Mouse (Mus musculus) intestine, embryonic 15.5 days (tissue): ENCODE results near the gene Gabbr2. TPM values are rescaled to one million over a fixed set of nuclear protein-coding genes. Genes with fewer than 3 reads are reported as not detected.

Source experiments
- ATAC-seq: fragments of 200-750 bp; cut with Nextera tagmentation; 2 replicates; pipeline ENCODE4 v1.8.0; 2017; ENCODE audit warnings: moderate TSS enrichment, moderate library complexity
- H3K27ac ChIP-seq: fragments of 300-500 bp; sonication (generic); 2 replicates; pipeline ENCODE4 v1.5.1; 2015; ENCODE audit warnings: mild to moderate bottlenecking, inconsistent platforms
- H3K27me3 ChIP-seq: fragments of 300-500 bp; sonication (generic); replicated peaks from 2 replicates; pipeline ENCODE4 v1.6.1; 2015; ENCODE audit warnings: inconsistent platforms
- H3K36me3 ChIP-seq: fragments of 300-500 bp; sonication (generic); 2 replicates; pipeline ENCODE4 v1.6.1; 2015; ENCODE audit warnings: inconsistent platforms
- H3K4me1 ChIP-seq: fragments of 300-500 bp; sonication (generic); replicated peaks from 2 replicates; pipeline ENCODE4 v1.6.1; 2015; ENCODE audit warnings: inconsistent platforms
- H3K4me2 ChIP-seq: fragments of 300-500 bp; sonication (generic); replicated peaks from 2 replicates; pipeline ENCODE4 v1.6.1; 2015; ENCODE audit warnings: mild to moderate bottlenecking, inconsistent platforms
- H3K4me3 ChIP-seq: fragments of 300-500 bp; sonication (generic); replicated peaks from 2 replicates; pipeline ENCODE4 v1.5.1; 2015; ENCODE audit warnings: inconsistent platforms
- H3K9ac ChIP-seq: fragments of 300-500 bp; sonication (generic); 2 replicates; pipeline ENCODE4 v1.6.1; 2015; ENCODE audit warnings: inconsistent platforms
- H3K9me3 ChIP-seq: fragments of 300-500 bp; sonication (generic); 2 replicates; pipeline ENCODE4 v1.6.1; 2016; ENCODE audit warnings: inconsistent platforms
- WGBS: fragments of 180-500 bp; shearing (Covaris S2); methylation state at CpG from one replicate; pipeline ENCODE4 v1.1.7; 2015; 5-methylcytosine and 5-hydroxymethylcytosine counted together
- polyA plus RNA-seq: library from polyadenylated mRNA; unstranded; fragments of >200 nt; fragmentation: Nextera tagmentation; extraction: Ambion mirVana; gene quantifications from 2 replicates; pipeline ENCODE4 v1.2.1, GENCODE M21; 2015

Gabbr2 gene
- polyA plus RNA-seq, 1 experiment from 2014 or later, result 0.15 TPM

DNA sequence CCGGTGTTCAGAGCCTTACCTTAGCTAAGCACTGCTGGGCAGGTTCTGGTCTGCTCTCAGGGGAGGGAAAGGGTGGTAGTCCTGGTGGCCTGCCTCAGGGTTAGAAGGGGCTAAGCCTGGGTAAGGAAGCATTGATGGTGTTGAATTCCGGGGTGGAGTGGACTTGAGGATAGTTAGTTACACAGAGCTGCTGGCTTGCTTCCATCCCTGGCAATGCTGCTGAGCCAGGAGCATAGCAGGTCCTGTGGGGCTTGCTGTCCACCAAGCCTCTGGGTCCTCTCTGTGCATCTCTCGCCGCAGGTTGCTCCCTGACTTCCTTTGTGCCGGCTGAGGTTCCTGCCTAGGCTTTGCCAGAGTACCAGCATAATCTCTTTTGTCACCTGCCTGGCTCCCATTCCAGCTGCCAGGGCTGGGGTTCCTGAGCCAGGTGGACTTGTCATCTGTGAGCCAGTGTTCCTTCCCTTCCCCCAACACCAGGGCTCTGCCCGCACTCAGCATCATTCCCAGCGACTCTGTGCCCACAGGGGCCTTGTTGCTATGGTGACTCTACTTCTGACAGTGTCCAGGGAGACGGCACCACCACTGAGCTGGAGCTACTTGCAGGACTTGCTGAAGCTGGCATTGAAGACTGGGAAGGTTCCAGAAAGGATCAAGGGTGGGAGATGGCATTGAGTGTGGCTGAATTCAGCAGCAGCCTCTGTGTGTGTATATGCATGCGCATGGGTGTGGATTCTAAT, 262.2 kb downstream of the Gabbr2 start:
- Histone ChIP-seq H3K4me3 (no peak overlapping the region), H3K27me3 (peaks cover 2% of the 10 kb centered on the region; the same call in 1 of the 2 replicates), H3K4me2 (no peak overlapping the region), H3K27ac (no peak overlapping the region), H3K36me3 (no peaks in the 10 kb centered on the region), H3K9ac (no peak overlapping the region), H3K9me3 (no peaks in the 10 kb centered on the region), H3K4me1 (no peaks in the 10 kb centered on the region)
- 78% methylated on average over 9 of the region's 9 CpGs for WGBS
- ATAC-seq, result no peak

GRCm38 (mm10) chr4:46728231-46728630, 263.4 kb downstream of the Gabbr2 start:
- WGBS, result 47% methylated on average over 1 of the region's 1 CpGs

GRCm38 (mm10) chr4:46727153-46727552, 264.5 kb downstream of the Gabbr2 start:
- H3K4me1 ChIP-seq, result no peaks in the 10 kb centered on the region
- no peaks in the 10 kb centered on the region for H3K9me3 ChIP-seq
- no peak overlapping the region for H3K4me3 ChIP-seq
- peaks cover 2% of the 10 kb centered on the region; the same call in 1 of the 2 replicates for H3K27me3 ChIP-seq
- no peak overlapping the region for H3K4me2 ChIP-seq
- H3K27ac ChIP-seq, result no peak overlapping the region
- WGBS, result 88% methylated on average over 11 of the region's 11 CpGs
- H3K36me3 ChIP-seq, result no peaks in the 10 kb centered on the region
- ATAC-seq, result no peak
- H3K9ac ChIP-seq, result no peak overlapping the region

More at GRCm38 (mm10) chr4:46728231-46728630, 263.4 kb downstream of the Gabbr2 start:
- Histone ChIP-seq H3K4me3 (no peak overlapping the region), H3K36me3 (no peaks in the 10 kb centered on the region), H3K4me1 (no peaks in the 10 kb centered on the region), H3K4me2 (no peak overlapping the region), H3K27me3 (peaks cover 2% of the 10 kb centered on the region; the same call in 1 of the 2 replicates), H3K27ac (no peak overlapping the region), H3K9ac (no peak overlapping the region), H3K9me3 (no peaks in the 10 kb centered on the region)
- ATAC-seq, result no peak

- H3K9ac ChIP-seq, result no peak overlapping the region
- H3K9me3 ChIP-seq, result no peaks in the 10 kb centered on the region
- H3K4me2 ChIP-seq, result no peak overlapping the region
- H3K27ac ChIP-seq, result no peak overlapping the region
- H3K4me1 ChIP-seq, result no peaks in the 10 kb centered on the region
- H3K27me3 ChIP-seq, result no peaks in the 10 kb centered on the region
- ATAC-seq, result no peak
- no peaks in the 10 kb centered on the region for H3K36me3 ChIP-seq
- WGBS, result 73% methylated on average over 16 of the region's 16 CpGs
- no peak overlapping the region for H3K4me3 ChIP-seq
Observed at GRCm38 (mm10) chr4:46720821-46721557, 270.7 kb downstream of the Gabbr2 start.

DNA sequence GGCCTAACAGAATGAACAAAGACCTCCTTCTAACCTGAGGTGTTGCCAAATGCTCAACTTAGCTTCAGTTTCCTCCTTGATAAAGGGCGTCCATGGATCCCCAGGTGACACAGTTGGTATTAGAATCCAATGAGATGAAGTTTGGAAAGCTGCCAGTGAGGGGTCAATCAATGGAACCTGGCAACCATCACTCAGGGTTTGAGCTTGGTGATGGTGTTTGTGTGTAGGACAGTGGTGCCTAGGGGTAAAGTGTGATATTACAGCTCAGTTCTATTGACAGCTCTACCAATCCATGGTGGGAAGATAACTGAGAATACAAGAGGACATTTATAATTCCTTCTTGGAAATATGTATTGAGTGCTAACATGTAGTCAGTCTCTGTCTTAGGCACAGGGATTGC, 271.6 kb downstream of the Gabbr2 start:
- Histone ChIP-seq H3K4me3 (no peak overlapping the region), H3K4me2 (no peak overlapping the region), H3K27ac (no peak overlapping the region), H3K27me3 (0 out of 2 replicates have a peak, but pooled peaks cover under 1% of the 10 kb centered on the region), H3K9me3 (no peaks in the 10 kb centered on the region), H3K4me1 (no peaks in the 10 kb centered on the region), H3K36me3 (no peaks in the 10 kb centered on the region), H3K9ac (no peak overlapping the region)
- WGBS, result 81% methylated on average over 1 of the region's 1 CpGs
- no peak for ATAC-seq

GRCm38 (mm10) chr4:46718624-46719023, 273.0 kb downstream of the Gabbr2 start:
- no peak for ATAC-seq
- Histone ChIP-seq H3K4me3 (no peak overlapping the region), H3K27ac (no peak overlapping the region), H3K9me3 (no peaks in the 10 kb centered on the region), H3K4me1 (no peaks in the 10 kb centered on the region), H3K4me2 (no peak overlapping the region), H3K27me3 (0 out of 2 replicates have a peak, but pooled peaks cover 2% of the 10 kb centered on the region), H3K9ac (no peak overlapping the region), H3K36me3 (no peaks in the 10 kb centered on the region)
- 31% methylated on average over 7 of the region's 7 CpGs for WGBS

DNA sequence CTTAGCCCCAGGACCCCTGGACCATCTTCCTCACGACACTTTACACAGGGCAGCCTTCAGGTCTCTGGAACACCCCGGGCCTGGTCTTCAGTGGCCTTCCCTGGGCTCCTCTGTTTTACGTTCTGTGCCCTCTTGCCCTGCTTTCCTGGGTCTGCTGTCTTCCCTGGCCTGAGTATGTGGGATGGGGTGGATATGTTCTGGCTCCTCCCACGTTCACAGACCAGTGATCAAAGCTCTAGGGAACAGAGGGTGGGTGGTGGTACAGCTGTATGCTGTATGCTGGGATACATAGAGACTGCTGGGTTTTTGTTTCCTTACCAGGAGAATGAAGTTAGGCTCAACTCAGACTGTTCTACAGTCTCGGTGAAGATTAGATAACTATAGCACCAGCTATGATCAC, 274.5 kb downstream of the Gabbr2 start:
- no peaks in the 10 kb centered on the region for H3K9me3 ChIP-seq
- H3K9ac ChIP-seq, result no peak overlapping the region
- ATAC-seq, result no peak
- H3K36me3 ChIP-seq, result no peaks in the 10 kb centered on the region
- no peak overlapping the region for H3K27ac ChIP-seq
- 0 out of 2 replicates have a peak, but pooled peaks cover 2% of the 10 kb centered on the region for H3K27me3 ChIP-seq
- H3K4me2 ChIP-seq, result no peak overlapping the region
- no peaks in the 10 kb centered on the region for H3K4me1 ChIP-seq
- no peak overlapping the region for H3K4me3 ChIP-seq
- 42% methylated on average over 5 of the region's 5 CpGs for WGBS

DNA sequence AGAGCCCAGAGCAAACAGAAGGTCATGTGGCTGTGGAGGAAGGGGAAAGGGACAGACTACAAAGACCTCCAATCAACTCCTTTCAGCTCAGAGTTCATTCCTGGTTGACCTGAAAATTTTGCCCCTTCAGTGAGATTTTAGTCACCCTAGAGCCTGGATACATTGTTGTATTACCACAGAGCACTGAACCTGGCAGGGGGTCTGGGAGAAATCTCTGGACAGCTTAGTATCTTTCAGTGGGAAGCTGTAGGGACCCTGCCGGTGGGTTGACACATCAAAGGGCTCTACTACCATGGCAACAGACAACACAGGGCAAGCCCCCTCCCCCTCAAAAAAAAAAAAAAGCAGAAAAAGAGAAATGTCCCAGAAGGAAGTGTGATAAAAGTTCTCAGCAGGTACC, 275.3 kb downstream of the Gabbr2 start:
- no peak overlapping the region for H3K4me3 ChIP-seq
- H3K27me3 ChIP-seq, result 0 out of 2 replicates have a peak, but pooled peaks cover 2% of the 10 kb centered on the region
- H3K4me1 ChIP-seq, result no peaks in the 10 kb centered on the region
- H3K36me3 ChIP-seq, result no peaks in the 10 kb centered on the region
- no peak overlapping the region for H3K4me2 ChIP-seq
- H3K9me3 ChIP-seq, result no peaks in the 10 kb centered on the region
- ATAC-seq, result no peak
- WGBS, result 0% methylated on average over 1 of the region's 1 CpGs
- H3K27ac ChIP-seq, result no peak overlapping the region
- no peak overlapping the region for H3K9ac ChIP-seq

DNA sequence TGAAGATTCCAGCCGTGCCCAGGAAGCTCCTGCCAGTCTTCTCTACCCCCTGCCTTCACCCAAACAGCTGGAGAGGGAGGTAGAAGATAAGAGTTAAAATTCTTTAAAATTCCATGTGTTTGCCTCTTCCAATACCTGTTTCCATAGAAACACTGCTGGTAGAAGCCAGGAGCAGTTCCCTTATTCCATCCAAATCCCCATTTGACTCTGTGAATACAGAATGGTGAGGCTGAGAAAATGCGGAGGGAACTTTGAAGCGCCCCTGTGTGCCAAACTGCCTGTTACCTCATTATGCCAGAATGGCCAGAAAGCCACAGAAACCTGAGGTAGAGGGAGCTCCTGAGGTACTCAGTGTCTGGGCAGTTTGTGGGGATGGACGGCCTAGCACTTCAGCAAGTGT, 281.1 kb downstream of the Gabbr2 start:
- H3K27ac ChIP-seq, result no peak overlapping the region
- ATAC-seq, result no peak
- no peak overlapping the region for H3K4me3 ChIP-seq
- no peaks in the 10 kb centered on the region for H3K36me3 ChIP-seq
- H3K4me2 ChIP-seq, result no peak overlapping the region
- H3K27me3 ChIP-seq, result 0 out of 2 replicates have a peak, but pooled peaks cover 2% of the 10 kb centered on the region
- no peak overlapping the region for H3K9ac ChIP-seq
- 73% methylated on average over 4 of the region's 4 CpGs for WGBS
- H3K9me3 ChIP-seq, result no peaks in the 10 kb centered on the region
- no peaks in the 10 kb centered on the region for H3K4me1 ChIP-seq

DNA sequence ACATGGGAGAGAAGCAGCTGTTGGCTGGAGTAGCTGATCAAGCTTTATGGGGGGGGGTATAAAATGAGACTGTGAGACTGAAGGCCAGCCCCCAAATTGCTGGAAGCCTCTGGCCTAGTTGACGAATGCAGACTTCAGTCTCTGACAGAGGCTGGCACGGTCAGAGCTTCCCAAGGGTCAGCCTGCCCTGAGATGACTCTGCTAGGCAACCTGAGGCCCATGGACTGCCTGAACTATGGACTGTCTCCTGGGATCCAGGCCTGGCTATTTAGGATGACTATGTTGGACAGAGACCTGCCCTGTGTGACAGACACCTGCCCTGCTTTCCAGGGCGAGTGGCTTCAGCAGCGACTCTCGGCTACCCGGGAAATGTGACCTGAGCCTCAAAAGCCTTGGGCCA, 281.7 kb downstream of the Gabbr2 start:
- Histone ChIP-seq H3K4me2 (no peak overlapping the region), H3K27me3 (0 out of 2 replicates have a peak, but pooled peaks cover 1% of the 10 kb centered on the region), H3K4me1 (no peaks in the 10 kb centered on the region), H3K4me3 (no peak overlapping the region), H3K9me3 (no peaks in the 10 kb centered on the region), H3K27ac (no peak overlapping the region), H3K36me3 (no peaks in the 10 kb centered on the region), H3K9ac (no peak overlapping the region)
- 74% methylated on average over 6 of the region's 6 CpGs for WGBS
- no peak for ATAC-seq

- ATAC-seq, result no peak
- Histone ChIP-seq H3K27me3 (no peaks in the 10 kb centered on the region), H3K4me3 (no peak overlapping the region), H3K4me2 (no peak overlapping the region), H3K27ac (no peak overlapping the region), H3K4me1 (no peaks in the 10 kb centered on the region), H3K9ac (no peak overlapping the region), H3K36me3 (no peaks in the 10 kb centered on the region), H3K9me3 (no peaks in the 10 kb centered on the region)
- 65% methylated on average over 7 of the region's 7 CpGs for WGBS
Observed at GRCm38 (mm10) chr4:46709492-46709891, 282.2 kb downstream of the Gabbr2 start.

- ATAC-seq, result no peak
- Histone ChIP-seq H3K4me2 (no peak overlapping the region), H3K4me1 (no peaks in the 10 kb centered on the region), H3K27ac (no peak overlapping the region), H3K4me3 (no peak overlapping the region), H3K9me3 (no peaks in the 10 kb centered on the region), H3K9ac (no peak overlapping the region), H3K27me3 (no peaks in the 10 kb centered on the region), H3K36me3 (no peaks in the 10 kb centered on the region)
- 74% methylated on average over 12 of the region's 12 CpGs for WGBS
Observed at GRCm38 (mm10) chr4:46705739-46706138, 285.9 kb downstream of the Gabbr2 start.
